ENCODE assay signal across 9 mouse cellular contexts in genomic region chr1:164461726-164462125, GRCm38 (mm10). TPM values are rescaled to one million over a fixed set of nuclear protein-coding genes. Genes with fewer than 3 reads are reported as not detected.
A peak's percentile ranks its signal among the peaks of the same experiment; 100 is the strongest.
DNase-seq lines count a peak whose midpoint lies in the region; ATAC-seq and TF ChIP-seq lines count a peak whose summit lies in the region.
"Had no signal": no experiment of that assay in that cellular context is flagged by ENCODE, and none has a peak within 500 bp of the region (broad histone marks: within the 10 kb centered on the region; RNA-seq: fewer than 3 reads in every experiment).

No protein-coding gene starts in this region.

- in situ Hi-C loops in CH12.LX (cut with MboI; ENCODE audit: low pct_ligation_motif_present, low pct_unique_long_range_greater_than_20kb, low sequenced_read_pairs): no loop called here

- no peak overlapping the region for H3K4me3 ChIP-seq in CH12.LX (replicated peaks in 1 of 3; ENCODE audit: low read depth in 2 of 3, low read length in 2 of 3, poor library complexity in 1 of 3)
- no peak overlapping the region for H3K4me3 ChIP-seq in neural tube, embryonic 13.5 days

- DNase-seq in CH12.LX (ENCODE audit: extremely low read depth): no peak
- peak; percentile 52 for DNase-seq in adrenal gland, postnatal 10 days
- DNase-seq in frontal cortex, postnatal 25 days (ENCODE audit: low spot score in 2 of 2): peak; percentile 62 to 76
- DNase-seq in heart, postnatal 4 days: peak; percentile 76
- DNase-seq in left cerebral cortex, adult 11 months (ENCODE audit: low spot score): peak; percentile 84
- DNase-seq in embryo, embryonic 10.5 days (ENCODE audit: low spot score): no peak
- DNase-seq in urinary bladder, adult 2 months (ENCODE audit: low spot score): no peak

- no peak for TF ChIP-seq POLR2A in CH12.LX (IDR thresholded peaks at IDR 0.05; ENCODE audit: low read depth, low read length)

- no peak for TF ChIP-seq CTCF in CH12.LX (conservative IDR thresholded peaks at IDR 0.05 in 1 of 2, IDR thresholded peaks at IDR 0.05 in 1 of 2; ENCODE audit: low read depth in 2 of 2, low read length in 2 of 2)

- dilution Hi-C loops in CH12.LX (cut with MboI; ENCODE audit: extremely low pct_ligation_motif_present, extremely low pct_unique_long_range_greater_than_20kb, low sequenced_read_pairs): no loop called here

- H3K79me2 ChIP-seq in CH12.LX (replicated peaks; ENCODE audit: control insufficient read depth, extremely low read depth, insufficient read depth, poor library complexity, severe bottlenecking): no peaks in the 10 kb centered on the region

- H3K9me3 ChIP-seq in CH12.LX (replicated peaks; ENCODE audit: low read length): no peaks in the 10 kb centered on the region
- H3K9me3 ChIP-seq in neural tube, embryonic 13.5 days: no peaks in the 10 kb centered on the region

- no peak for ATAC-seq in neural tube, embryonic 13.5 days (ENCODE audit: low read depth)

- no peak for TF ChIP-seq EP300 in CH12.LX (IDR thresholded peaks at IDR 0.05; ENCODE audit: low read length)

- H3K4me1 ChIP-seq in CH12.LX (ENCODE audit: control insufficient read depth in 1 of 2, insufficient read depth in 2 of 2): peaks cover 11% of the 10 kb centered on the region in 2 experiments
- peaks cover 43% of the 10 kb centered on the region for H3K4me1 ChIP-seq in neural tube, embryonic 13.5 days (replicated peaks)

- H3K9ac ChIP-seq in CH12.LX (ENCODE audit: insufficient read depth, low read depth): no peak overlapping the region
- H3K9ac ChIP-seq in neural tube, embryonic 13.5 days: peak overlapping the region; percentile 54; the same call in 1 of the 2 replicates
- H3K9ac ChIP-seq: liver, embryonic 14.5 days had no signal

- peak overlapping the region; percentile 34 for H3K4me2 ChIP-seq in CH12.LX (ENCODE audit: insufficient read depth, low read depth, poor library complexity, severe bottlenecking)
- H3K4me2 ChIP-seq in neural tube, embryonic 13.5 days: peak overlapping the region; percentile 34

- peaks cover 21% of the 10 kb centered on the region for H3K27me3 ChIP-seq in CH12.LX (replicated peaks)
- H3K27me3 ChIP-seq in neural tube, embryonic 13.5 days: peaks cover 14% of the 10 kb centered on the region

- H3K36me3 ChIP-seq in CH12.LX (replicated peaks in 1 of 2; ENCODE audit: control insufficient read depth in 1 of 2, insufficient read depth in 1 of 2, low read length in 1 of 2): no peaks in the 10 kb centered on the region
- no peaks in the 10 kb centered on the region for H3K36me3 ChIP-seq in neural tube, embryonic 13.5 days

- H3K27ac ChIP-seq in CH12.LX (ENCODE audit: insufficient read depth, low read depth): no peak overlapping the region
- H3K27ac ChIP-seq in neural tube, embryonic 13.5 days (replicated peaks): no peak overlapping the region
- H3K27ac ChIP-seq: liver, embryonic 14.5 days had no signal

- no peak for TF ChIP-seq RAD21 in CH12.LX (IDR thresholded peaks at IDR 0.05; ENCODE audit: low read depth, low read length)

- 20% methylated on average over 10 of the region's 10 CpGs for WGBS in neural tube, embryonic 13.5 days

TF ChIP-seq in CH12.LX, 34 proteins besides CTCF, POLR2A, EP300 and RAD21:
- TF ChIP-seq ZKSCAN1 (IDR thresholded peaks at IDR 0.05; ENCODE audit: borderline replicate concordance, low read depth, low read length): no peak
- TF ChIP-seq BHLHE40 (IDR thresholded peaks at IDR 0.05; ENCODE audit: low read depth, low read length): peak; percentile 73
TF ChIP-seq in CH12.LX: peak in this region for 1.

RNA-seq across cellular contexts. Expression of gene Atp1b1, which starts 3.6 kb away (rescaled TPM):
- 0.17 TPM in 1 of 2 replicates, not detected in the other for total RNA-seq in CH12.LX (2012; rRNA removed)
- 0.32 and 0.46 TPM in 2 replicates for total RNA-seq in CH12.LX (2014; rRNA removed)
- polyA plus RNA-seq in CH12.LX (2012; ENCODE audit: insufficient read length, low read depth): 0.19 and 0.23 TPM in 2 replicates
- 100 to 1,000 TPM in 1 of 2 experiments, 10 to 100 TPM in 1; 88.2 to 115 TPM for total RNA-seq in adrenal gland, postnatal 10 days (2021)
- total RNA-seq in heart, postnatal 4 days (2021): 100 to 1,000 TPM; 423 to 424 TPM
- 164 and 166 TPM in 2 replicates for polyA plus RNA-seq in neural tube, embryonic 13.5 days (2015; fragmentation: Nextera tagmentation; extraction: Ambion mirVana)
- polyA plus RNA-seq in urinary bladder, adult 2 months (2012; rRNA removed): 39.7 and 43.4 TPM in 2 replicates

Comparison
In these comparisons a context has a peak if more than half of its experiments do, and no peak if none do; other contexts are left out.
1. DNase-seq: peak in adrenal gland, postnatal 10 days (single experiment), frontal cortex, postnatal 25 days (2 of 2), heart, postnatal 4 days (single experiment) and left cerebral cortex, adult 11 months (single experiment); none in CH12.LX (single experiment), embryo, embryonic 10.5 days (single experiment) and urinary bladder, adult 2 months (single experiment).
2. RNA of gene Atp1b1, which starts 3.6 kb away (total RNA-seq): 423 to 424 TPM in heart, postnatal 4 days and 88.2 to 115 TPM in adrenal gland, postnatal 10 days; 0.17 to 0.46 TPM in CH12.LX; every median in the first group is over 10 times any median in the second.